Mouse (Mus musculus) mouse embryonic stem cell (cell line): ENCODE results near the gene Zfp319.
"Not testable (repeated sequence)": the region's sequence is repeated elsewhere in the genome, so short reads cannot be mapped to it uniquely, and the experiment has no call there.

Experiments
- in situ Hi-C, 2 experiments: fragments of 300-500 bp; cut with MboI; formaldehyde crosslinking; loops; 1 replicate in 1 of 2; 3 replicates in 1 of 2; pipeline ENCODE4 v1.14.3; 2019 to 2020; ENCODE audit warnings: low sequenced_read_pairs in 2 of 2, low pct_unique_long_range_greater_than_20kb in 1 of 2, mixed read lengths in 1 of 2; ENCODE audit not compliant: unreplicated experiment in 1 of 2

Zfp319 gene

GRCm38 (mm10) chr8:95331720-95332436 lies at the start of gene Zfp319, which contains the start of gene Usb1:
TSS of gene Zfp319 (minus strand) at chr8:95331950.
TSS of gene Usb1 (plus strand) at chr8:95332284.
- in situ Hi-C loops = no loop called here

GRCm38 (mm10) chr8:95380953-95381352 lies 49.2 kb upstream of the Zfp319 start:
- in situ Hi-C loops = no loop called here

- in situ Hi-C loops = not testable (repeated sequence)
These were observed 47.2 kb upstream of the Zfp319 start for GRCm38 (mm10) chr8:95378928-95379327.

GRCm38 (mm10) chr8:95377863-95378291 lies 46.1 kb upstream of the Zfp319 start:
- in situ Hi-C loops = no loop called here

GRCm38 (mm10) chr8:95377101-95377500 lies 45.4 kb upstream of the Zfp319 start:
- in situ Hi-C loops = no loop called here

- in situ Hi-C loops = no loop called here
These were observed 44.7 kb upstream of the Zfp319 start for GRCm38 (mm10) chr8:95376309-95376999.

- in situ Hi-C loops = no loop called here
These were observed 43.7 kb upstream of the Zfp319 start for GRCm38 (mm10) chr8:95375374-95375930.

- in situ Hi-C loops = loop anchor here in 1 of 2 experiments (25.0 kb wide), 1 partner anchor 538 kb away; no protein-coding TSS in a partner anchor
These were observed 42.7 kb upstream of the Zfp319 start for GRCm38 (mm10) chr8:95374429-95374828.

- in situ Hi-C loops = loop anchor here in 1 of 2 experiments (25.0 kb wide), 1 partner anchor 539 kb away; no protein-coding TSS in a partner anchor
These were observed 41.7 kb upstream of the Zfp319 start for GRCm38 (mm10) chr8:95373389-95374002.

GRCm38 (mm10) chr8:95369581-95370326 lies 38.0 kb upstream of the Zfp319 start:
- in situ Hi-C loops = loop anchor here in 1 of 2 experiments (25.0 kb wide), 1 partner anchor 543 kb away; no protein-coding TSS in a partner anchor

- in situ Hi-C loops = loop anchor here in 1 of 2 experiments (25.0 kb wide), 1 partner anchor 548 kb away; no protein-coding TSS in a partner anchor
These were observed 32.1 kb upstream of the Zfp319 start for GRCm38 (mm10) chr8:95363849-95364248.

- in situ Hi-C loops = loop anchor here in 1 of 2 experiments (25.0 kb wide), 1 partner anchor 550 kb away; no protein-coding TSS in a partner anchor
These were observed 30.5 kb upstream of the Zfp319 start for GRCm38 (mm10) chr8:95362272-95362671.

GRCm38 (mm10) chr8:95361016-95361341 lies 29.2 kb upstream of the Zfp319 start:
- in situ Hi-C loops = loop anchor here in 1 of 2 experiments (25.0 kb wide), 1 partner anchor 551 kb away; no protein-coding TSS in a partner anchor

GRCm38 (mm10) chr8:95360181-95361015 lies 28.6 kb upstream of the Zfp319 start:
- in situ Hi-C loops = loop anchor here in 1 of 2 experiments (25.0 kb wide), 1 partner anchor 552 kb away; no protein-coding TSS in a partner anchor

- in situ Hi-C loops = loop anchor here (10.0 to 25.0 kb wide), 2 partner anchors 236 to 554 kb away; no protein-coding TSS in a partner anchor
These were observed 27.0 kb upstream of the Zfp319 start for GRCm38 (mm10) chr8:95358550-95359411.

- in situ Hi-C loops = loop anchor here (5.0 to 25.0 kb wide), 3 partner anchors 73 to 558 kb away; no protein-coding TSS in a partner anchor
These were observed 22.9 kb upstream of the Zfp319 start for GRCm38 (mm10) chr8:95354606-95355005.
